Mouse (Mus musculus) lung, postnatal 4 days (tissue): ENCODE results near the gene Galr2.
A peak's percentile ranks its signal among the peaks of the same experiment; 100 is the strongest.
"Not testable (repeated sequence)": the region's sequence is repeated elsewhere in the genome, so short reads cannot be mapped to it uniquely, and the experiment has no call there.

Experiments
- DNase-seq, 2 experiments: peaks; one replicate each; pipeline ENCODE4 v3.0.0; 2021

The Galr2 gene

DNA sequence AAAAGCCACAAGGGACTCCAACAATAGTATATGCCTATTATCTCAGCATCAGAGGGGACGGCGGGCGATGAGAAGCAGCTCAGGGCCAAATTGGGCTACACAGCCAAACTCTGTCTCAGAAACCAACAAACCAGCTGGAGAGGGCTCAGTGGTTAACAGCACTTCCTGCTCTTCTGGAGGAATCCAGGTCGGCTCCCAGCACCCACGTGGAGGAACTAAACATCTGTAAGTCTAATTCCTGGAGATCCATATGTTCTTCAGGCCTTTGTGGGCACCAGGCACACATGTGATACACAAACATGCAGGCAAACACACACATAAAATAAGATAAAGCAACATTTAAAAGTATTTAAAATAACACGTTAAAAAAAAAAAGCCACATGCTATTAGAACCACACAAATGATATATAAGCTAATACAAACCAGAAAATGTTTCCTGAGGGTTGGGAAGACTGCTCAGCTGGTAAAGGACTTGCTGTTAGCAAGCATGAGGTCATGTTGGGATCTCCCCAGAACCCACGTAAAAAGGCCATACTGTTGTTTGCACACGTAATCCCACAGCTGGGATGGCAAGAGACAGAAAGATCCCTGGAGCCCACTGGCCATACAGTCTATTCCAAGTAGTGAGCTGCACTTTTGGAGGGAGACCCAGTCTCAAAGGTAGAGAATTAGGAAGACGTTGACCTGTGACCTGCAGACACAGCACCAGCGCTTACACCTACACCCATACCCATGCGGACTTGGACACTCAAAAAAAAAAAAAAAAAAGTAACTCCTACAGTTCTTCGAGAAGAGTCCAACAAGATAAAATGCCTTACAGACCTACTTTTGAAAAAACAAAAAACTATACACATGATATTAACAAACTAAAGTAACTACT is 7.9 kb upstream of the Galr2 start:
- no peak for DNase-seq

DNA sequence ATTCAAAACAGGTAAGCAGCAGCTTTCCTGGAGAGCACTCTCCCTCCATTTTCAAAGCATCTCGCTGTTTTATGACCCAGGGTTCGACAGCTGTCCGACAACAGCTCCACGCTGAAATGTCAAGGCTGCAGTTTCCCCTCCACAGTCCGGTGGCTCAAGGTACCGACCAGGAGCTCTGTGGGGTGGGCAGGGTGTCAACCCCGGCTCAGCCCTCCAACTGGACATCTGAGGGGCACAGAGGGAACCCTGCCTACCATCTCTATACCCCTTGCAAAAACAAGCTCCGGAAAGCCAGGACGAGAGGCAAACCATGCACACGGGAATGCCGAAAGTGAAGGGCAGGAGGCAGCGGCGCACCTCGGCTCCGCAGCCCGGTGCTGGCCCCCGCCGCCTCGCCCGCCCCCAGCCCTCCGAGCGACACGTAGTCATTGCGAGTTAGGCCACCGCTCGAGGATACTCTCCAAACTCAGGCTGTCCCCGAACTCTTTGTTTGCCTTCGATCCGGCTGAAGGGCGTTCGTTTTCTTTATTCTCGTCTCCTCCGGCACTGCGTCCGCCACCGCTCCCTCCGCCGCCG is 7.2 kb upstream of the Galr2 start:
- DNase-seq = no peak

DNA sequence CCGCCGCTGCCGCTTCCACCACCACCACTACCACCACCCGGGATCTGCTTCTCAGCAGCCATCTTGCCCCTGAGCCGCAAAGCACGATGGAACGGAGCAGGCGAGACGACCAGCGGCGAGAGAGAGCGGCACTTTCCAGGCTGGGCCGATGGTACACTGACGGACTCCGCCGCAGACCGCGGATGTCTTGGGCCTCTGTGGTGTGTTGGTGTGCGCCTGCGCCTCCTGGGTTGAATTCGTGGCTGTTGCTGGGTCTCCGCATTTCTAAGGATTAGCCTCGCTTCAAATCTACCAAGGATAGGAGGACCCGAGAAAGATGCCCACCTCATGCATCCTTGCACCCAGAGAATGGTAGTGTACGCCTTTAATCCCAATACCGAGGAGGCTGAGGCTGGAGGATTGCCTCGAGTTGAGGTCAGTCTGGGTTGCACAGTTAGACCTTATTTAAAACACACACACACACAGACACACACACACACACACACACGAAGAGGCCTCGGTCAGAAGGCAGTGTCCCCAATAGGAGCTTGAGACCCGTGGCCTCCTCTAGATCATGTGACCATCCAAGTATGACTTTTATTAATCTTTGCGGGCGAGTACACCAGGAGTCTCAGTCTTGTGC is 6.6 kb upstream of the Galr2 start, which contains the start of gene Srp68:
Gene Srp68 (minus strand): TSS at position 173 of the 622 bp plus-strand sequence.
- peak; percentile 95 for DNase-seq

DNA sequence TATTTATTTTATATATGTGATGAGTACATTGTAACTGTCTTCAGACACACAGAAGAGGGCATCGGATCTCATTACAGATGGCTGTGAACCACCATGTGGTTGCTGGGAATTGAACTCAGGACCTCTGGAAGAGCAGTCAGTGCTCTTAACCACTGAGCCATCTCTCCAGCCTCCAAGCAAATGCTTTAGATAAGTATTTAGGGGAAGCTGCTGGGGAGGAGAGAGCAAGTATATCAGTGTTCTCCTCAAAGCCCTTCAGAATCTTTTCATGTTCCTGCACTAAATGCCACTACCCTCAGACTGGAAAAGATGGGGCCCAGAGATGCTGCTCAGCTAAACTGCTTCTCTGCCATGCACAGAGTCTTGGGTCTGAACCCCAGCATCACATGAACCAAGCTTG is 3.6 kb upstream of the Galr2 start:
- not testable (repeated sequence) for DNase-seq

DNA sequence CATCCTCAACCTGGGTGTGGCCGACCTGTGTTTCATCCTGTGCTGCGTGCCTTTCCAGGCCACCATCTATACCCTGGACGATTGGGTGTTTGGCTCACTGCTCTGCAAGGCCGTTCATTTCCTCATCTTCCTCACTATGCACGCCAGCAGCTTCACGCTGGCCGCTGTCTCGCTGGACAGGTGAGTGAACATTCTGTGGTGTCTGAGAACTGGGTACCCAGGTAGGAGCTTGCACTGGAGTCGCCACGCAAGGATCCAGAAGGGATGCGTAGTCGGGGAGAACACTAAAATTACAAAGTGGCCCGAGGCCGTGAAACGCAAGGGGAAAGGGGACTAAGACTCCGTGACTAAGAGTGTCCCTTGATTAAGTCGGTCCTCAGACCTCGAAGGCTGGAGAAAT is 932 bp downstream of the Galr2 start:
- DNase-seq = no peak

DNA sequence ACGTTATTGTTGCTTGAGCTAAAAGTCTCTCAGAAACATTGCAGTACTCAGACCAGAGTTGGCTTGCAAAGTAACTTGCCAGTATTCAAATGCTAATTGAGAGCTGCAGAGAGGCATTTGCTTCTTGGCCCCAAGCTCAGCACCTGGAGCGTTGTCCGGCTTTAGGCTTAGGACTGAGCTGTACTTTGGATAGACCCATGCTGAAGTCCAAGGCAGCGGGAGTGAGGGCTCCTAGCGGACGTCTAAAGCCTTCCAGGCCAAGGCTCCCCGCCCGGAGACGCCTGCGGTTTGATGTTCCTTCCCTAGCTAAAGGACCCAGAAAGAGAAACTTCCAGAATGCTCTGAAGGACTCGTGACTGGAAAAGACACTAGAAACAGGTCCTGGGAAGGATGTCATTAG is 1.4 kb downstream of the Galr2 start:
- DNase-seq = no peak

DNA sequence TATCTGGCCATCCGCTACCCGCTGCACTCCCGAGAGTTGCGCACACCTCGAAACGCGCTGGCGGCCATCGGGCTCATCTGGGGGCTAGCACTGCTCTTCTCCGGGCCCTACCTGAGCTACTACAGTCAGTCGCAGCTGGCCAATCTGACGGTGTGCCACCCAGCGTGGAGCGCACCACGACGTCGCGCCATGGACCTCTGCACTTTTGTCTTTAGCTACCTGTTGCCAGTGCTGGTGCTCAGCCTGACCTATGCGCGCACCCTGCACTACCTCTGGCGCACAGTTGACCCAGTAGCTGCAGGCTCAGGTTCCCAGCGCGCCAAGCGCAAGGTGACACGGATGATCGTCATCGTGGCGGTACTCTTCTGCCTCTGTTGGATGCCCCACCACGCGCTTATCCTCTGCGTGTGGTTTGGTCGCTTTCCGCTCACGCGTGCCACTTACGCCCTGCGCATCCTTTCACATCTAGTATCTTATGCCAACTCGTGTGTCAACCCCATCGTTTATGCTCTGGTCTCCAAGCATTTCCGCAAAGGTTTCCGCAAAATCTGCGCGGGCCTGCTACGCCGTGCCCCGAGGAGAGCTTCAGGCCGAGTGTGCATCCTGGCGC is 2.3 kb downstream of the Galr2 start:
- peak in 1 of 2 experiments; percentile 5 for DNase-seq

DNA sequence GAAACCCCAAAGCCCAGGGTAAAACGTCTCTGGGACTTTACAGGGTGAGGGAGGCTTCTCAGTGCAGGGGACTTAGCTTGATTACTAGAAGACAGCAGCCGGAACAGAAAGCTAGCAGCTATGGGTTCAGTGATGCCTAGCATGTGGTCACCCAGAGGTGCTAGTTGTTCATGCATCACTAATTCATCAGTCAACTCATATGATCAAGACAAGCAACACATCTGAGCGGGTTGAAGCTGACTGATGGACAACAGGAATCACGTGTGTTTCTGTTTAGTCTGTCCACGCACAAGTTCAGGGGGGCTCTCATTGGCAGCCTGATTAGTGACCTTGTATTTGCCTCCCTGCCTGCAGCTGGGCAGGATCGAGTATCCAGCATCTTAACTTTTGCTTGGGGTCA is 3.2 kb downstream of the Galr2 start:
- DNase-seq = no peak

DNA sequence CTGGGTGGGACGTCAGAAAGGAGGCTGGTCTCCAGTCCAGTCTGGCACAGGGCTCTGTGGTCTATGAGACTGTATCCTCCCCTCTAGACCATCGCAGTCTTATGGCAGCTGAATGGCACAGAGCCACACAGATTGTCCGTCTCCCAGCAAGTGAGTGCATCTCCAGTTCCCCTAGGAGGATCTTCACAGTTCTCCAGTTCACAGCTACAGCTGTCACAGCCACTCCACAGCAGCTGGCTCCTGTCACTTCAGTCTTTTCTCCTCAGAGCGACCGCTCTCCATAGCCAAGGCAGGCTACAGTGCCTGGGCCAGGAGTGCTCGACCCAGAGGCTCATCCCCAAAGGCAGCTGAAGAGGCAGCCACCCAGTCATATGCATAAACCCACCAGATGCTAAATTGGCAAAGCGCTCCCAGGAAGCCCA is 5.0 kb downstream of the Galr2 start:
- peak; percentile 19 to 71 for DNase-seq

DNA sequence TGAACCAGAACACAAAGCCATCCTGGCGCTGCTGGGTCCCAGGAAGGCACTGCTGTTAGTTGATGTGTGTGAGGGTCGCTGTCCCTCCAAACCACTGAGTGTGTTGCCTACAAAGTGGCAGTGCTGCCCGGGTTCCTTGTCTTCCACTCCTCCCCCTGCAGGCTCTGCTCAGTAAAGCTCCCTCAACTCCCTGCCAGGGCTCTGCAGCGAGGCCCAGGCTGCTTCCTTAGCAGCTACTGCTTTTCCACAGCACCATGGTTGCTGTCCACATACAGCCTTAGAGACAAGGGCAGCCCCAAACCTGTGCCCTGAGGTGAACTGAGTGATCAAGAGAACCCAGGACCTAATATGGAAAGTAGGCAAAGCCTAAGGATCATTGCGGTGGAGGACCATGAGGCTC is 6.6 kb downstream of the Galr2 start:
- peak; percentile 14 to 48 for DNase-seq

DNA sequence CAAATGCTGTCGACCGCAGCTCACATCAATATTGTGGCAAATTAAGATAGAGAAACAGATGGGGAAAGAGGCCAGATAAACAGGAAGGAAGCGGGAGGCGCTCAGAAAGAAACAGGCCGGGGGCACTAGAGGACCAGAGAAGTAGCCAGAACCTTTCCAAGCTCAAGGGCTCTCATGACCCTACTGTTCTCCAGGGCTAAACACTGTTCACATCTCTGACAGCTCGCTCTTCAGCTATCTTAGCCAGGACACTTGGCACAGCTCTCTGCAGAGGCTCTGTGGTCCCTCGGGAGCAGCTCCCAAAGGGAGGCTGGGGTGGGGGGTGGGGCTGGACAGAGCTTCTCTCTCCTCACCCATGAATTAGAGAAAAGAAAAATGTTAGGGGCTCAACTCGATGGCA is 9.8 kb downstream of the Galr2 start:
- peak in 1 of 2 experiments; percentile 34 for DNase-seq

DNA sequence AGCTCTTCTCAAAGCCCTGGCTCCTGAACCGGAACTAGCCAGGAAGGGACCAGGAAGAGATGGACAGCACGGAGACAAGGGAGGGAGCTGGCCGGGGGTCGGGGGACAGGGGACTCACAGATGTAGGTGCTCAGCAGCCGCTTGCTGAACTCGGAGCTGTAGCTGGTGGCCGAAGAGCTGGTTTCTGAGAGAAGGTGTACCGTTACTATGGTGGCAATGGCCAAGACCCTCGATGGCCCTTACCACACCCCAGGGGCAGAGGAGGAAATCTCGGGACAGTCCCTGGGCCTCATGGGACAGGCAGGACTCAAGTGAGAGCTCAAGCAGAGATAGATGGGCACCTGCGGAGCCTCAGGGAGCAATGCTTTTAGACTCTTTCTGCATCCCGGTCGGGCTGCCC is 11.7 kb downstream of the Galr2 start:
- DNase-seq = no peak

DNA sequence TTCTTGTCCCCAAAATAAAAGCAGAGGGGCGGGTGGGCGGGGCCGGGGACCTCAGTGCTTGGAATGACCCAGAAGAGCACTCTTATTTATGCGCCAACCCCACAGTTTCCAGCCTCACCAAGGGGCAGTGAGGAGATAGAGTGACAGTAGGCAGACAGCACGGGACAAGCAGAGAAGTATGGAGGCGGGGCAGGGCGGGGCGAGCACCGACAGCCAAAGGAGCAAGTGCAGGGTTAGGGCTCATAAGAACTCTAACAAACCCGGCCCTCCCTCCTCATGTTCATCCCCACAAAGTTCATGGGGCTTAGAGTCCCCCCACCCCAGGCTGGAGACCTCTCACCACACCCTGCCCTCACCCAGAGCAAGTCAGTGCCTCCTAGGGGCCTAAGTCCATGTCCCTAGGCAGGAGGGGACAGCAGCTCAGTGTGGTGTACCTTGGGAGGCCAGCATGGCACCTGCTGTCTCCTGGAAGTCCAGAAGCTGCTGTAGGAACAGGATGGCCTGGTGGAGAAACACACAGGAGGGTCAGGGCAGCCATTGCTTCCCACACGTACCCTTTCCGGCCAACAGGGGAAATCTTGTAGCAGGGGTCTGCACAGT is 12.9 kb downstream of the Galr2 start:
- no peak for DNase-seq

DNA sequence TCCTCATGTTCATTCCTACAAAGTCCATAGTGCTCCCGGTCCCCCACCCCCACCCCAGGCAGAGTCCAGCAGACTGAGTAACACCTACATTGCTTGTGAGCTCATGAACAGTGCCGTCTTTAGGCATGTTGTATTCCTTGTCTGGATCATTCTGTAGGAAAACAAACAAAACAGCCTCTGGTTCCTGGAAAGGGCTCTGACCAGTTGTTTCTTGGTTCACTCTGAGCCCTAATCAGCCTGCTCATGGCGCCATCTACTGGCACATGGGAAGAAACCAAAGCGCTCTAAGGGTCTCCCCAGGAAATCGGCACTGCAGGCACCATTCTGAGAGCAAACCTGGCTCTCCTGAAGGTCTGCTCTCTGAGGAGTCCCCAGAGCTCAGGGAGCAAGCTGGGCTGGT is 13.6 kb downstream of the Galr2 start:
- DNase-seq = peak; percentile 65 to 72

DNA sequence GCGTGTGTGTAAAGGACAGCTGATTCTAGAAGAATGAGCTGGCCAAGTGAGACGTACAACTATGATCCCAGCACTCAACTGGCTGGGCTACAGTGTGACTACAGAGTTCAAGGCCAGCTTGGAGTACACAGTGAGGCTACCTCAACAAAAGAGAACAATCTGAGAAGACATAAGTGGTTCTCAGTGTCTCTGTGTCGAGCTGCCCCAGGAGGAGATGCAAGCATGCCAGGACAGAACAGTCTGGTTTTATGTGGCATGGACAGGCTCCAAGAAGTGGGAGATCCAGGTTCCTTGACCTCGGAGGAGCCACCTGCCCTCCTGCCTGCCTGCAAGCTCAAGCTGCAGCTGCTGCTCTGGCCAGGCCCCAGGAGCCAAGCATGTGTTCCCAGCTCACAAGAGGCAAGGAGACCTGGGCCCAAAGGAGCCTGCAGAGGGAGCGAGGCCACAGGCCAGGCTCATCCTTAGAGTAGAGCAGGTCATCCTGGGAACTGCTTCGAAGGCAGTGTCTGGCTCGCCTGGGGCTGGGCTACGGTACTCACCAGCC is 15.5 kb downstream of the Galr2 start:
- no peak for DNase-seq

DNA sequence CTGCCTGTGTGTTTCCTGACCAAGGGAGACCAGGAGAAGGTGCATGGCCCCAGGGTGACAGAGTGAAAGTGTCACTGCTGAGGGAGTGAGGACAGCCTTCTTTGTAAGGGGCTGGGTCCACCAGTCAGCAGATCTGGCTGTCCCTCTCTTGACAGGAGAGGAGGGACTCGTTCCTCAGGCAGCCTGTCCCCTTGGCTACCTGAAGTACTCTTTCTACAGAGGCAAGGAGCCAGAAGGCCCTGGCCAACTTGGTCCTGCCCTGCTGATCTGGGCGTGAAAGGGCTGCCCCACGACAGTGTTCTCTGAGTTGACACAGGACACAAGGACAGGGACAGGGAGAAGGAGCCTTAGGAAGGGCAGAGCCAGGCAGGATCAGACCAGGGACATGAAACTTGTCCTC is 16.3 kb downstream of the Galr2 start:
- peak in 1 of 2 experiments; percentile 41 for DNase-seq

DNA sequence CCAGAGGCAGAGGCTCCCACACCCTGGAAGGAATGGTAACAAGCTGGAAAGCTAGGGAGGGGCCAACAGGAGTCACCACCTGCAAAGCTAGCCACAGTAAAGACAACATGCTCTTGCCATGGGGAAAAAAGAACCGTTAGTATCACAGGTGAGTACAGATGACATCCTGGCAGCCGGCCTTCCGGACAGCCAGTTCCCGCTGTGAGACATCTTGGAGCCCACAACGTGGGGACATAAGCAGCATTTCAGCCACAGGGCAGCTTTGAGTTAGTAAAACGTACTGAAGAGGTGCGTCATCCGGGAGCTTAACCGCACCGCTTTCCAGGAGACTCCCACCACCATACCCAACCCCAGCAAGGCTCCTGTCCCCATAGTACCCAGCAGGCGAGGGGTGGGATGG is 17.5 kb downstream of the Galr2 start:
- no peak for DNase-seq

DNA sequence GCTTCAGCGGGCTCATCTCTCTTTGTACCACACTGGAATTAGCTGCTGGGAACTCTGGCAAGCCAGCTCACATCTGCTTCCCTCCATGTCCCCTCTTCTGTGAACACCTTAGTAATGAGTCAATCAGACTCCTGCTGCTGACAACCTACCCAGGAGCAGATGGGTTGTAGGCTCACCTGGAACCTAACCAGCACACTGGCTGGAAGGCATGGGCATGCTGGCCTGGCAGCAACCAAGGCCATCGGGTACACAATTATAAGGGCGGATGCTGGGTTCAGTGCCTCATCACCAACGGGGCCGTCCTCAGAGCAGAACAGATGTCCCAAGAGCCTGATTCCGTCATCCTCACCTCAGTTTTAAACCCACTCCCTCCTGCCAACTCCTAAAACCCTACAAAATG is 17.9 kb downstream of the Galr2 start:
- DNase-seq = no peak

DNA sequence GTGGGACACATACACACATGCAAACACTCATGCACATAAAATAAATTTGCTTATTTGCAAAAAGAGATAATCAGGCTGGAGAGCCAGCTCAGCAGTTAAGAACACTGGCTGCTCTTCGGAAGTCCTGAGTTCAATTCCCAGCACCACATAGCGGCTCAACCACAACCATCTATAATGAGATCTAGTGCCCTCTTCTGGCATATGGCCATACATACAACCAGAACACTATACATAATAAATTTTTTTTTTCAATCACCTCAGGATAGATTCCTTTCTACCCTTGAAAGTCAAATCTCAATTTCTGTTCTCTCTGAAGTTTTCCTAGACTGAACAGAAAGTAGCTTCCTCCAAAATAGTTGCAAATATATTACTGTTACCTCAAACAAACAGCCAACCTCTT is 24.7 kb downstream of the Galr2 start:
- DNase-seq = no peak

DNA sequence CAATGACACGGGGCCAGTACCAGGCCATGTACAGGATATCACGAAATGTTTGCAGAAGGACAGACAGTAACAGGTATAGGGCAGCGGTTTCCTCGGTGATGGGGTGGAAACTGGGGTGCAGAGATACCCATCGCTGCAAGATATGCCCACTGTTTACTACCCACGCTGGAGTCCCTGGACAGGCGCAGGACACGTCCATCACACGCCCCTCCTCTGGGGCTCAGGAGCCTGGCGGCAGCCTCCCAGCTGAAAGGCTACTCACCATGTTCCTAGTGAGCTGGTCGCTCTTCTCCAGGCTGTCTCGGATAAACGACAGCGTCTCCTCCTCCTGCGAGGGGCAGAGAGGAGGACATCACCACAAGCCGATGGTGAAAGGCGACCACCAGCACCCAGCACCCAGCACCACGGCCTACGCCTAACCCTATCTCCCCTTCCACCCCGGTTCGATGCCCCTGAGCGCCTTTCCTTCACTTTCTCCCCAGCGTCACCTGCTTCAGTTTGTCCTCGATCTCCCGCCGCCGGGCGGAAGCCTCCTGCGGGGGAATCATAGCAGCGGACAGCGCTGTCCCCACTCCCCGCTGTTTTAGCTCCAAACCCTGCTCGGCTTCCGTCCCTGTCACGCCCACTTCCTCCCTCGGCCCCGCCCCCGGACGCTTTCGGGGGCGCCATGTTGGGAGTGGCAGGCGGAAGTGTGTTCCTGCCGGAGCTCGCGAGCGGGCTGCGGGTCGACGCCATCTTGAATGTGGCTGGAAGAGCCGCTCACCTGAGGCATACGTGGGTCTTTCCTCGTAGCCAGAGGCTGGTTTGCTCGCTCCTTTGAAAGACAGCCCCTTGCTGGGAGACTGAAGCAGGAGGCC is 25.6 kb downstream of the Galr2 start:
- DNase-seq = peak; percentile 95 to 97

DNA sequence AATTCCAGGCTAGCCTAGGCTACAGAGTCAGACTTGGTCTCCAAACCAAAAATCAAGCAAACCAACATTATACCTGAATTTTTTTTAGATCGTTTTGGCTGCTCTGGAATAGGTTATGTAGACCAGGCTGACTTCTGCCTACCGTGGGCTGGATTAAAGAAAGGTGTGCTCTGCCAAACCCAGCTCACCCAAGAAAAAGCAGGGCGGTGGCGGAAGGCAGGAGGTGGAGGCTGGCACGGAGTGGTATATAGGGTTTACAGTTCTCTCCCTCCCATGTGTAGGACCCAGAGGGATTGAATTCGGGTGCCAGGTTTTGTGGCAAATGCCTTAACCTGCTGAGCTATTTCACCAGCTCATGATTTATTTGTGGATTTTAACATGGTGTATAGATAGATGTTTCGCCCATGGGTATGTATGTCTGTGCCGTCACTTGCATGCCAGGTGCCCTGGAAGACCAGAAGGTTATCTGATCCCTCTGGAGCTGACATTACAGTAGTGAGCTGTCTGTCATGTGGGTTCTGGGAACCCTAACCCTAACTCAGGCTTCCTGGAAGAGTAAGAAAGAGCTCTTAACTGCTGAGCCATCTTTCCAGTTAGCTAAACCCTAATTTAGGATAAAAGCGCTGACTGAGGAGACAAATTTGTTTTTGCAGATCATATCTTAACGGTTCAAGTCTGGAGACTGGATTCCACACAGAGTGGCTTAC is 26.4 kb downstream of the Galr2 start, which contains the start of gene Exoc7:
Gene Exoc7 (minus strand): TSS at position 215 of the 707 bp plus-strand sequence.
- DNase-seq = no peak
